Mouse (Mus musculus) adipose tissue, adult 10 weeks (tissue): ENCODE measurements around the gene Ndrg2. TPM values are rescaled to one million over a fixed set of nuclear protein-coding genes. Genes with fewer than 3 reads are reported as not detected.

Experiments
- polyA plus RNA-seq: library from polyadenylated mRNA; stranded (reverse); fragments of 350-450 nt; fragmentation: Illumina TruSeq; extraction: RNeasy Lipid Tissue Mini Kit (QIAGEN cat#74804); gene quantifications from one replicate; pipeline ENCODE4 v1.2.3, GENCODE M21; 2014; ENCODE audit warnings: low read depth, low replicate concordance

Ndrg2 gene
- 209 TPM for polyA plus RNA-seq

DNA sequence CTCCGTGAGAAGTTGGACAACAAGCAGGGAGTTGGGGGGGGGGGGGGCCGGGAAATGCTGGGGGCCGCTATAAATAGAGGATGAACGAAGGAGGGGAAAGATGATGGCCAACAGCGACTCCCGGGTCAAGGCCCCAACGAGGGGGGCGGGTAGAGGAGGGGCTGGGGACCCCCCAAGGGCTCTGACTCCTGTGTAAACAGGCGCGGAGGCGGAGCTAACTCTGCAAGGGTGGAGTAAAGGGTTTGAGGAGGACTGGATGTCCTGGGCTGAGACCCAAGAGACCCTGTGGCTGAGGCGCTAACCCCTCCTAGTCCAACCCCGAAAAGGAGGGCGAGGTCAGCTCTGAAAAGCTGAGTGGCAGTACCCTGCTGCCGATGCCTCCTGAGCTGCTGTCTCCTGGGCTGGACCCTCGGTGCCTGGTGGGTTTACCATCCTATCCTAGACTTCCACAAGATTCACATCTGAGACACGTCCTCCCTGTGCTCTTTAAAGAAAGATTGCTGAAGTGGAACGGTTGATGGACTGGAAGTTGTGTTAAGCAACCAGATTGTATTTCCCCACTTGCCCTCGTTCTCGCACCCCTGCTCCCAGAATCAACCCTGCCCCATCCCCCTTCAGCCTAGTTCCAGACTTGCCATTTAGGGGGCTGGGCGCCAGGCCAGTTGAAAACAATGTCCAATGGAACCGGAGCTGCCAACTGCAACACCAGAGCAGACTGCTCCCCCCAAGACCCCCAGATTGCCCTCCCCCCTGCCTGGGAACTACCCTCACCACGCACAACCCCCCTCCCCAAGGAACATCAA is at the start of gene Ndrg2:
Ndrg2 (minus strand) TSS at position 199 of the 803 bp plus-strand sequence.

DNA sequence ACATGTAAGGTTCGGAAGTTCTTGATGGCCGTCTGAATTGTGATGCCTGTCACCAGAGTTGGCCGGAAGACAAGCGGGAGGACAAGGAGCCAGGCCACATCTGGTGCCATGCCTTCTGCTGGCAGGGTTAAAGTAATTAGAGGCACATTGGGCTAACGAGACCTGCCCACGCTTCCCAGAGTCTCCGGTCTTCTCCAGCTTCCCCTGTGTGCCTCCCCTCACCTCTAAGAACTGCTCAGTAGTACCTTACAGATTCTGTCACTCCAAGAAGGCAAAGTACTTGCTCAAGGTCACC is 8.6 kb upstream of the Ndrg2 start, which contains the start of gene Rnase13:
Rnase13 (minus strand) TSS at position 203 of the 295 bp plus-strand sequence.

DNA sequence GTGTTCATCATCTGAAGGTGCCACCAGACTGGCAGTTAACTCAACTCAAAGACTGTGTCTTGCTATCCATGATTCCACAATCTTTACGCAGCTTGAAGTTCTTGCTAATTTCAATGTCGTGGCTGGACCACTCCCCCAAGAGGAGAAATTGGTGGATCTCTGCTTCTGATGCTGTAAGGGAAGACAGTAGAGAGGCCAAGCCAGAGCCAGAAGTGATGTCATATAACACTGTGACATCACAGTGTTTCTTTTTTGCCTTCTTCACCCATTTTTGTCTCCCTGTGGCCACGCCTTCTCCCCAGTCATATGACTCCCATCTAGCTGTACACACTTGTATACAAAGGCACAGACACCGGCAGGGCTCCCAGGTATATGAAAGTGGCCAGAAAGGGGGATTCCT is 4.2 kb upstream of the Ndrg2 start, which contains the start of gene Tppp2:
Tppp2 (plus strand) TSS at position 301 of the 400 bp plus-strand sequence.

DNA sequence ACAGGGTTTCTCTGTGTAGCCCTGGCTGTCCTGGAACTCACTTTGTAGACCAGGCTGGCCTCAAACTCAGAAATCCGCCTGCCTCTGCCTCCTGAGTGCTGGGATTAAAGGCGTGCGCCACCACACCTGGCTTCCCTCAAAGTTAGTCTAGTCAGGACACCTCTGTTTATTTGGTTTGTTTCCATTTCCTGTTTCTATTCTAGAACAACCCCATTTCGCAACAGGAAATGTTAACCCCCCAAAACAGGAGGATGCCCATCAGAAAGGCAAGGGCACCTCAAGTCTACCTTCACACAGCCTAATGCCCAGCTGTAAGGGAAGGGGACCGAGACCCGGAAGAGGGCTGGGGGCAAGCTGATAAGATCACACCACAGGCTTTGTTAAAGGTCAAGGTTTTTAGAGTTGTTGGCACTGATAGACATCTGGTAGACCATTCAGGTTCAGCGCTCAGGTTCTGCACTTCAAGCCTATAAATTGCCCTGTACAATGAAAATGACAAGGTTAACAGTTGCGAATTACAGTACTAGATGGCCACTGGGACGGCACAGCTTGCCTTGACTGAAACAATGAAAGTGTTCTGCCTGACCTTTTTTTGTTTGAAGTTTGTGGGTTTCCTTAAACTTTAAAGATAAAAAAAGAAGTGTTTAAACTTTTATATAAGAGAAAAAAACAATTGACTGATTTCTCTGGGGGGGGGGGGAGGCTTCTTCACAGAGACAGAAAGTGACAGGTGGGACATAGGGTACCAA is 21.6 kb downstream of the Ndrg2 start, which contains the start of gene Slc39a2:
Slc39a2 (plus strand) TSS at position 699 of the 749 bp plus-strand sequence.

DNA sequence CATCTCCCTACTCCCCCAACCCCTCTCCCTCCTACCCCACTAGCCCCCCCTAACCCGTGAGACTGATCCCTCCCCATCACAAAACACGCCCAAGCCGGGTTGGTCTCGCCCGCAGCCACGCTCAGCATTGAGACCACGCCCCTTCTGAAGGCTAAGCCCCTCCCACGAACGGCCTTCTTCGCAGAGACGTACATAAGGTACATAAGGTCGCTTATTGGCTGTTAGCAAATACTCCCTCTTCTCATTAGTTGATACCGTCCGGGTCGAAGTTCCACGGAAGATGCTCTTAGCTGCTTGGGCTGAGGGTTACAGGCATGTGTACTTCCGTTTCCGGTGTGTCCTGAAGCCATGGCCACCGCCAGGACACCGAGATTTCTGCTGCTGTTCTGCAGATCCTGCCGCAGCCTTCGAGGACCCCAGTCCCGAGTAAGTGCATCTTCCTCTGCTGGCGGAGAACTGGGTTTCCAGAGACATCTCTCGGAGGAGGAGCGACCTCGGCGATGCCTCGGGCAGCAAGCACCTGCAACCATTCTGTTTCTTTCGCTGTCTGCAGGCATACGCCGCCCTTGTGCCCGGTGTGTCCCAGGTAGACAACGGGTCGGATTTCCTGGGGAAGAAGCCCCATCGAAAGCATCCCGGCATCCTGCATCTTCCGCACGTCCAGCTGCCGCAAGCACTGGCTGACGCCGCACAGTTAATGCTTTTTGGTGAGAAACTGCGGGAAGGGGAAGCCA is 29.2 kb downstream of the Ndrg2 start, which contains the start of gene Mettl17:
Mettl17 (plus strand) TSS at position 245 of the 734 bp plus-strand sequence.

Other genes starting within 250 kb of the Ndrg2 start
- gene Gm17079, start 218.7 kb downstream of the Ndrg2 start, polyA plus RNA-seq = not detected
- gene Gm5800, start 197.0 kb downstream of the Ndrg2 start, polyA plus RNA-seq = 1.1 TPM
- gene Ang4, start 140.6 kb downstream of the Ndrg2 start, polyA plus RNA-seq = not detected
- not detected for gene AY358078, start 114.1 kb downstream of the Ndrg2 start, polyA plus RNA-seq
- gene Ear6, start 60.5 kb downstream of the Ndrg2 start, polyA plus RNA-seq = not detected
- 20.3 TPM for gene Mettl17, start 29.3 kb downstream of the Ndrg2 start, polyA plus RNA-seq
- gene Slc39a2, start 21.3 kb downstream of the Ndrg2 start, polyA plus RNA-seq = 0.77 TPM
- gene Tppp2, start 4.3 kb upstream of the Ndrg2 start, polyA plus RNA-seq = 21.8 TPM
- 287 TPM for gene Rnase13, start 8.6 kb upstream of the Ndrg2 start, polyA plus RNA-seq
- 99.4 TPM for gene Arhgef40, start 70.6 kb upstream of the Ndrg2 start, polyA plus RNA-seq
- gene Tmem253, start 101.5 kb upstream of the Ndrg2 start, polyA plus RNA-seq = 0.73 TPM
- gene Zfp219, start 106.6 kb upstream of the Ndrg2 start, polyA plus RNA-seq = 41.8 TPM
- gene Olfr221, start 128.3 kb upstream of the Ndrg2 start, polyA plus RNA-seq = not detected
- 150 TPM for gene Hnrnpc, start 189.9 kb upstream of the Ndrg2 start, polyA plus RNA-seq
- gene Rpgrip1, start 196.5 kb upstream of the Ndrg2 start, polyA plus RNA-seq = 10.8 TPM